Mouse (Mus musculus) liver, embryonic 14 days (tissue): ENCODE measurements around the gene Olfr1260. TPM values are rescaled to one million over a fixed set of nuclear protein-coding genes. Genes with fewer than 3 reads are reported as not detected.

ENCODE experiments used
- polyA plus RNA-seq: library from polyadenylated mRNA; depleted of rRNA; stranded (reverse); fragments of >200 nt; gene quantifications from 2 replicates; pipeline ENCODE4 v1.2.3, GENCODE M21; 2012; rRNA removed

Gene Olfr1260
- polyA plus RNA-seq = not detected in 2 replicates

DNA sequence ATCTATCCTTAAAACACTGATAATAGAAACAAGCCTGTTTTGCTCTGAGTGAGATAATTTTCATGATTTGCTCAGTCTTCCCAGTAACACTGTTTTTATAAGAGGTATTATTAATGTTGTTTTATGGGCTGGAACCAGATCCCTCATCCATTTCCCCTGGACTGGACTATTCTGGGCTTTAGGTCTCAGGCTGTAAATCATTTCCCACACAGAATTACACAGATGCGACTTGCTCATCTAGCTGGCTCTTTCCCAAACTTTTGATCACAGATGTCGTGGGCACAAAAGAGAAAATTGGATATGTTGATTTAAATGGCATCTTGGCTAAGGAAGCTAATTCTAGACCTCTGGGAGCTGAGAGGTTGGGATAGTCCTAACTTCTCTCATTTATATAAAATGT is at the start of gene Olfr1260:
Gene Olfr1260 (plus strand): TSS at position 157 of the 400 bp plus-strand sequence.

DNA sequence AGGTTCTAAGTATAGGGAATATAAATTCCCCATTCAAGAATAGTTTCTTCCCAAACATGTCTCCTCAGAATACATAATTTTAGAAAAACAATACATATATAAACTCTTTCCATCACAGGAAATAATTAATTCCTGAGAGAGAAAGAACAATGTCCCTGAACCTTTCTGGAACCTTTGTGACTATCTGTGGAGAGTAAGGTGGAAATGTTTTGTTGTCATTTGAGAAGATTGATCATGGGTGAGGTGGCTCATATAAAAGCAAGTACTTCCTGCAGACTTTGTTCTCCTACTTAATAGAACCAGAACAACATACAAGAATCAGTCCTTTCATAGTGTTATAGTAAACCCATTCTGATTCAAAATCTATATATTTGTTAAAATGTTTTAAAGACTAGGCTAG is 47.1 kb upstream of the Olfr1260 start, which contains the start of gene Olfr1258:
Gene Olfr1258 (plus strand): TSS at position 301 of the 400 bp plus-strand sequence.

DNA sequence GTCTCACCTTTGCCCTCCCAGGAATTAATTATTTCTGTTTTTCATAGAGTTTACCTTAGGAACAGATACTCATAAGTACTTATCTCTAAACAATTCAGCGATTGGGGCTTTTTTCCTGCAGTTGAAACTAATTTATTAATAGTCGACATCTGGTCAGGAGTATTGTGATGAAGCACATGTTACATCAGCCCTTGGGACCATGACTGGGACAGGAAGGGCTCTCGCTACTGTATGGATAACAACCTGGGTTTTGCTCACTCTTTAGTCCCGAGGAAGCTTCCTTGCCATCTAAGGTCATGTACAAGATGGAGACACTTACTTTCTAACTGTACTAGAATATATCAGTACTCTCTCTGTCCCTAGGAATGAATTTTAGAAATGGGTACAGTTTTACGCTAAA is 25.6 kb upstream of the Olfr1260 start, which contains the start of gene Olfr1259:
Gene Olfr1259 (minus strand): TSS at position 101 of the 400 bp plus-strand sequence.

DNA sequence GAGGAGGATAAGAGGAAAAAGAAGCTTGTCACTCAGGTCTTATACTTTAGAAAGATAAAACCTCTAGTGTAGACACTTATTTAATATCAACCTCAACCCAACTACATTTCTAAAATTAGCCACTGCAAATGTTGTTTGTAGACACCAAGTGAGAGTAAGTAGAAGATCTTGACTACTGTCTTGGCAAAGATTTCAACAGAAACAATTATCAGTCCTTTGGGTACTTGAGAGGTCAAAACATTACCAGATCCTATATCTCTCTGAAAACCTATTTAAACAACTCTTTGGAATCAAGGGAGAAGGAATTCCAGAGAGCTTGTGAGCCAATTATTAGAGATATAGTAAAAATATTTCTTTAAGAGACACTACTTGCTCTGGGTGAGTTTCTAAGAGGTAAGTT is 16.8 kb downstream of the Olfr1260 start, which contains the start of gene Olfr1261:
Gene Olfr1261 (plus strand): TSS at position 301 of the 400 bp plus-strand sequence.

DNA sequence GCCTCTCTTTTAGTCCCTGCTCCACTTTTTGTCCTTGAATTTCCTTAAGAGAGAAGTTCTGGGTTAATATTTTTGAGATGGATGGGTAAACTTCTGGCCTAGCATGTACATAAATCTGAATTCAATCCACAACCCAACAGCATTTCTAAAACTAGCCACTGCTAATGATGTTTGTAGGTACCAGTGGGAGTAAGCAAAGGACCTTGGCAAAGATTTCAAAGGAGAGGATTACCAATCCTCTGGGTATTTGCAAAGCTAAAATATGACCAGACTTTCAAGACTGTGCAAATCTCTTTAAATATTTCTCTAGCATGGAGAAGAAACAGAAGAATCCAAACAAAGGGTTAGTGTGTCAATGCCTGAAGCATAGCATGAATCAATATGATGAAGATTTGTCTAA is 25.7 kb downstream of the Olfr1260 start, which contains the start of gene Olfr1262:
Gene Olfr1262 (plus strand): TSS at position 301 of the 400 bp plus-strand sequence.

DNA sequence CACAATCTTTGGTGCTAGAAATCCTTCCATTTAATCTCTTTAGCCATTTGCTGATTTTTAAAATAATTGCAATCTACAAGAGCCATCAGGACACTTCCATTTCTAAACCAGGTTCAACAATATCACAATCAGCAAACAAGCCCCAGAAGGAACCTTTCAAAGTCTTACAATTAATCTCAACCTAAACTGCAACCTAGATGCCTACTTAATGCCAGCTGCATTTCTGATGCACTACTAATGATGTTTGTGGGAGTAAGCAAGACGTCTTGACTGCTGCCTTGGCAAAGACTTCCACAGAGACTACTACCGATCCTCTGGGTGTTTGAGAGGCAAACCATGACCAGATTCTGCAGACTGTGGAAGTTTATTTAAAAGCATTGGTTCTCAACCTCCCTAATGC is 37.7 kb downstream of the Olfr1260 start, which contains the start of gene Olfr1263:
Gene Olfr1263 (plus strand): TSS at position 301 of the 400 bp plus-strand sequence.

DNA sequence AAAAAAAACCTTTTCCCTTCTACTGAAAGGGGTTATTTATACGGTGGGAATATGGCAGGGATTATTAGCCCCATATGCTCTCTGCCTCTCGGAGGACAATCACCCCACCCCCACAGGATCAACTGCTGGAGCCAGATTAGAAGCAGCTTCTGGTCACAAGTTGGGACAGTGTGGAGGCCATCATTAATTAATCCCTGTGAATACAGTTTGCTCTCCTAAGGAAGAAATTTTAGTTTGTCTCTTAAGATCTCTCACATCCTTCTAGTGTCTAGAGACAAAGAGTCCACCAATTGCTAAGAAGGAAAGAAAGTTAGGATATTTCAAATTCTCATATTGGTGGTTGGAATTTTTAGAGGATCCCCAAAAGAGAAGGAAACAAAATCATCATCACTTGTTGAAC is 51.3 kb downstream of the Olfr1260 start, which contains the start of gene Olfr1264:
Gene Olfr1264 (minus strand): TSS at position 101 of the 400 bp plus-strand sequence.

Other genes with a start within 250 kb of the Olfr1260 start
- gene Olfr1252, start 249.3 kb upstream of the Olfr1260 start, polyA plus RNA-seq = not detected in 2 replicates
- not detected in 2 replicates for gene Olfr1253, start 217.2 kb upstream of the Olfr1260 start, polyA plus RNA-seq
- gene Olfr1254, start 180.7 kb upstream of the Olfr1260 start, polyA plus RNA-seq = not detected in 2 replicates
- not detected in 2 replicates for gene Olfr1255, start 162.3 kb upstream of the Olfr1260 start, polyA plus RNA-seq
- not detected in 2 replicates for gene Olfr1256, start 132.8 kb upstream of the Olfr1260 start, polyA plus RNA-seq
- not detected in 2 replicates for gene Olfr48, start 126.1 kb upstream of the Olfr1260 start, polyA plus RNA-seq
- not detected in 2 replicates for gene Olfr1257, start 95.9 kb upstream of the Olfr1260 start, polyA plus RNA-seq
- not detected in 2 replicates for gene Olfr1258, start 47.0 kb upstream of the Olfr1260 start, polyA plus RNA-seq
- not detected in 2 replicates for gene Olfr1259, start 25.7 kb upstream of the Olfr1260 start, polyA plus RNA-seq
- not detected in 2 replicates for gene Olfr1261, start 16.9 kb downstream of the Olfr1260 start, polyA plus RNA-seq
- gene Olfr1262, start 25.8 kb downstream of the Olfr1260 start, polyA plus RNA-seq = not detected in 2 replicates
- gene Olfr1263, start 37.8 kb downstream of the Olfr1260 start, polyA plus RNA-seq = not detected in 2 replicates
- gene Olfr1264, start 51.2 kb downstream of the Olfr1260 start, polyA plus RNA-seq = not detected in 2 replicates
- not detected in 2 replicates for gene Olfr1265, start 61.0 kb downstream of the Olfr1260 start, polyA plus RNA-seq
- not detected in 2 replicates for gene Olfr140, start 89.3 kb downstream of the Olfr1260 start, polyA plus RNA-seq
- not detected in 2 replicates for gene Olfr1269, start 147.1 kb downstream of the Olfr1260 start, polyA plus RNA-seq
- not detected in 2 replicates for gene Olfr32, start 168.0 kb downstream of the Olfr1260 start, polyA plus RNA-seq
- gene Olfr1270, start 178.8 kb downstream of the Olfr1260 start, polyA plus RNA-seq = not detected in 2 replicates